Mouse (Mus musculus) left cerebral cortex, adult 11 months (tissue): ENCODE measurements at regions not wholly inside any gene's neighbourhood (a gene's known extent, or its start where the extent isn't known, plus 50 kb on each side); places are given as distances from the start of the nearest gene placed in this dataset.

Experiments
- DNase-seq: peaks from one replicate; pipeline ENCODE4 v3.0.0; 2022; ENCODE audit warnings: low spot score

DNA sequence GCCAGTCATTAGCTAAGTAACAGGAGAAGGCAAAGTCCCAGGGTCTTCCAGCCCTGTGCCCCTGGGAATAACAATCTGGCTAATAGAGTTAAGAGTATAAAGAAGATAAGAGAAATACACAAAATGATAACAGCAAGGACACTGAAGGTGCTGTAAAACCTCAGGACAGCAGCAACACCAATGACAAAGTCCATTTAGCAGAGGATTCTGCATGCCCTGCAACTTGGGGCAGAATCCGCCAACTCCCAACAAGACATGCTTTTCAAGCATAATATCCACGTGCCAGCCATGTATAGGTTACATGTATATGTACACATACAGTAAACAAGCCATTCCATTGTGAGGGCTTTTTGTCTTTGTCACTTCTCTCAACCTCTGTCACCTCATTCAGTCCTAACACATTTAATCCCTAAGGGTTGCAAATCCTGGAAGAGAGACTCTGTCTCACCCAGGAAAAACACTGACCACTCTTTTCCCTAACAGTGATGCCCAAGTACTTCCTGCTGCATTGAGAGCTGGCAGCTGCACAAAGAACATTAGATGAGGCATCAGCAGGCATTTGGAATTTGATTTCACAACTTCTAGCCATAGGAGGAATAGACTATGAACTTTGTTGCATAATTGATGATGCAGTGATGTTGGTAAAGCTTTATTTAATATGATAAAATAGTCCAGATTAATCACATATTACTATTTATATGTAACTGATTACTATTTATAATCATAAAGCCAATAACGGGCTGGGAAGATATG, 105.8 kb upstream of the Slc4a7 start:
- DNase-seq: no peak

DNA sequence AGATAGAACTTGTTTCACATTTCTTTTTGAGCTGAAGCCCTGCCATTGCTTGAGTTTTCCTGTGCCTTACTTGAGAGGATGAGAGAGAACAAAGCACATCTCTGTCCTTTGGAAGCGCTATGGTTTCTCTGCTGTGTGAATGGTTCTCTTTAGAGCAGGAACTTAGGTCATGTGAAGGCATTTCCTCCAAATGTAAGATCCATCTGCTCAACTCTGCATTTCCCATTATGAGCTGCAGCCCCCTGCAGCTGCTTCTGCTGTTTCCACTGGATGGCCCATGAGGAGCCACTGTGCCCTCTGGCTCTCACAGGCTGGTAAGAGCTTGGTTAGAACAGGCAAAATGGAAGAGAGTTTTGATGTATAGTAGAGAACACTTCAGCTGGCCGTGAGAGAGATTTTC, 102.5 kb upstream of the Slc4a7 start:
- DNase-seq: no peak

DNA sequence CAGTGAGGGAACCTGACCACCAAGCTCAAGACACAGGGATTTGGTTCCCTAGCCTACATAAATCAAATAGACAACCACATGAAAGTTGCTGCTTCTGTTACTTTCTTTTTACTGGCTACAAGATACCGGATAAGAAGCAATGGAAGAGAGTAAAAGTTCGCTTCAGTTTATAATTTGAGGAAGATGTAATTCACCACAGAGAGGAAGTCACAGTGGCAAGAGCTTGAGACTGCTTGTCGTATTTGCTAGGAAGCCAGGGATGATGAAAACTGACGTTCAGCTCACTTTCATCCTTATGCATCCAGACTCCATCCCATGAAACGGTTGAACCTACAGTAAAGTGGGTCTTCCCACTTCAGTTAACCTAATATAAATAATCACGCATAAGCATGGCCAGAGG, 102.1 kb upstream of the Slc4a7 start:
- DNase-seq: no peak

DNA sequence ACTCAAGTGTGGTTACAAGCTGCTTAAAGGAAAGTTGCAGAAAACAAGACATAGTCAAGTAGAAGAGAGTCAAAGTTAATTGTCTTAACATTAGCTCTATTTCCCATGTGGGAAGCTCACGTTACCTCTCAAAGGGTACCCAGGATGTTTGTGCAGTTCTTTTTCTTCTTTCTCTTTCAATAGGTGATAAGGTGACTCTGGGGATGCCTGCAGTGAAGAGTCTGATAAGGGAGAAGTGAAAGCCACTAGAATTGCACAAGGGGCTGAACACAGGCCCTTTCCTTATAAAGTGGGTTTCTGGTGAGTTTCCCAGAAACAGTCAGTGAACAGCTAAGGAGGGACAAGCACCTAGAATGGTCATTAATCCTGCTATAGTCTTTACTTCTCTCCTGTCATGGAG, 98.6 kb upstream of the Slc4a7 start:
- no peak for DNase-seq

- DNase-seq: no peak
Observed at GRCm38 (mm10) chr14:14607074-14607473, 95.0 kb upstream of the Slc4a7 start.

GRCm38 (mm10) chr14:14612245-14612644, 89.8 kb upstream of the Slc4a7 start:
- DNase-seq: no peak

DNA sequence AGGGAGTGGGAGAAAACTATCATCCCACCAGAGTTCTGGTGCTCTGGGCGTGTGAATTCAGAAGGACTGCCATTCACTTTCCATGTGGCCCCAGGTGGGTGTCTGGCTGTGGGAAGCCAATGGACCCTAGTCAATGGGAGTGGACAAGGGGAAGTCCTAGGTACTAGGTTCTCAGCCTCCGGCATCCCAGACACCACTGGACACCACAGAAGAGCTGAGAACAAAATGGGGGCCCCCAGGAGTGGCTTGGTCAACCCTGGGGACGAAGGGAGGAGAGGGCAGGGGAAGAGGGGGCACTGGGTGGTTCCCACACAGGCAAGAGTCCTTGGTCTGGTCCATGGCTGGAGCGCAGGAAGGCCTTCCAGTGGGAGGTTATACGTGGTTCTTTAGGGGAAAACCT, 81.8 kb upstream of the Slc4a7 start:
- no peak for DNase-seq

- DNase-seq: no peak
Observed at GRCm38 (mm10) chr14:14628673-14629072, 73.4 kb upstream of the Slc4a7 start.

GRCm38 (mm10) chr14:14631750-14632149, 70.3 kb upstream of the Slc4a7 start:
- DNase-seq: no peak

DNA sequence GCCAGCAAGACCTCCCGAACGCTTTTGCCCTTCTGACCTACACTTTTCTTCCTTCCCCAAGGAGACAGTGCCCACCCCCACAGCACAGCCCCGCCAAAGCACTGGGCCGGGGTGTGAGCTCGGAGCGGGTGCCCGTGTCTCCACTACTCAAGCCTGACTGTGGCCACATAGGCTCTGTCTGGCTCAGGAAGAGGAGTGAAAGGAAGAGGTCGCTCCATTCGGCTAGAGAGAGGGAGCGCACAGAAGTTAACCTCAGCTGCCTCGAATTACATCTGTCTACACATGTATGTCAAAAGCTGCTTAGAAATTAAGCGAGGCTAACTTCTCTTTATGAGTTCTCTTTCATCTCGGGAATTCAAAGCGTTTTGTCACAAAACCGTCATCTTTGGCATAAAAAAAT, 69.6 kb upstream of the Slc4a7 start:
- DNase-seq: no peak

DNA sequence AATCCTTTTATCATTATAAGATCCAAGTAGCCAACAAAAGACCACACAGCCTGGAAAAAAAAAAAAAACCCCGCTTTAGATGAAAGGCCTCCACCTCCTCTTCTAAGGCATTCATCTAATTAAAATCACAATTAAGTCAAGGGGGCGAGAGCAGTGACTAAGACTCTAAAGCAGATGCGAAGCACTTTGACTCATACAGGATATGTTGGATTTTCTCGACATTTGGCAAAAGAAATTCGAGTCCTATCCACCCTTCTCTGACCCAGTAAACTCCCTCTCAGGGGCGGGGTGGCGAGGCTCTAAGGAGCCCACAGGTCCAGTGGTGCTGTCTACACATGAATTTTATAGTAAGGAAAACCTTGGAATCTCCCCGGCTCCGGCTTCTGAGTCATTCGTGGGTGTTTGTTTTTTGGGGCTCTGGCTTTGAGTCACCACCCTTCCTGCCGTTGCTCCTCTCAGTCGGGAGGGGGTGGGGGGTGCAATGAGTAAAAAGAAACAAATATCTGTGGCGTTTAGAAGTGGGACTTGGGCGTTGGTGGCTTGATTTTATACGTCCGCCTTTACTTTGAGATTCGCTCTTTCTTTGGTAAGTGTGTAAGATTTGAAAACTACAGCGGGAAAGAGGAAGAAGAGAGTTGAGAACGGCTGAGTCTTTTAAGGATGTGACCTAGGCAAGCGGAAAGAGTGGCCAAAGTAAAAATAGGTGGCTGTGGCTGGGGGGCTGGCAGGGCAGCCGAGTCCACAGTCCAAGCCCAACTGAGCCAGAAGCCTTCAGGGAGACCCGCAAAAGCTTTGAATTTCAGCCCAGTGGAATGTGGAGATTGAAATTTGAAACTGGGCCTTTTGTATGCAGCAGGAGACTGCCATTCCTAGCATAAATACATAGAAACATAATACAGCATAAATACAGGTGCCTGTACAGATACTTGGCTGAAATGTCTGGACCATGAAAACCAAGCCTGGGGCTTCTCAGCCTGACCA, 68.8 kb upstream of the Slc4a7 start:
- peak; percentile 34 for DNase-seq

- DNase-seq: no peak
Observed at GRCm38 (mm10) chr14:14634021-14634420, 68.1 kb upstream of the Slc4a7 start.

- DNase-seq: no peak
Observed at GRCm38 (mm10) chr14:14639102-14640015, 62.7 kb upstream of the Slc4a7 start.

- no peak for DNase-seq
Observed at GRCm38 (mm10) chr14:14640023-14640441, 62.0 kb upstream of the Slc4a7 start.

DNA sequence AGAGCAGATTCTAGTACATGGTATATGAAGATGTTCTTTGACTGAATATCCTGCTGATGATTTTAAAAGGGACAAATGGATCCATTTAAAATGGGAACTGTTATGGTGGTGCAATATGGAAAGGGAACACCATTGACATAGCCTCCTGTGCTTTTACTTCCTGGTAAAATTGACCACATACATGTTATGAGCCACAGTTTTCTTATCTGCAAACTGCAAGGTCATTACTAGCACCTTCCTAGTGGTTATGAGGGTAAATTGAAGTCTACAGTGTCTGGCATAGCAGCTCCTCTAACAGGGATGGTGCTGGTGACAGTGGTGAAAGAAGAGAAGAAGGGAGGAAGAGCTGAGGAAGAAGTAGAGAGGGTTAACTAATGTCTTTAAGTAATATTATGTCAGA, 61.5 kb upstream of the Slc4a7 start:
- no peak for DNase-seq

- DNase-seq: no peak
Observed at GRCm38 (mm10) chr14:14643533-14643932, 58.5 kb upstream of the Slc4a7 start.

- DNase-seq: no peak
Observed at GRCm38 (mm10) chr14:14645084-14645483, 57.0 kb upstream of the Slc4a7 start.
